Mouse (Mus musculus): Measurements from ENCODE around the gene Ttll2.
"Not testable (repeated sequence)": the region's sequence is repeated elsewhere in the genome, so short reads cannot be mapped to it uniquely, and the experiment has no call there.

The Ttll2 gene

DNA sequence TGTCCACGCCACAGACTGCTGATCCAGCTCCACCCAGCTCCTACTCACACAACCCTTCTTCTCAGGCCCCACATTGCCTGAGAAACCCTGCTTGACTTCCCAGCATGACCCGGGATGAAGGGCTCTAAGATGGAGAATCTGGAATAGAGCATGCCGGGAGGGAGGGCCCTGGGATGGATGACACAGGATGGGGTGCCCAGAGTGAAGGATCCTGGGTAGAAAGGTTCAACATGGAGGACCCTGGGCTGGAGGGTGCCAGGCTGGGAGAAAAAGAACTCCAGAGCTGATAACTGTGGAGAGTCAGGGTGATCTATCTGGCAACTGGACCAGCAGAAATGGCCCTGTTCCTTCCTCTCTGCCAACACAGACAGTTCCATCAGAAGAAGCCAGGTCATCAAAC is 13.1 kb upstream of the Ttll2 start:
- DNase-seq (ENCODE audit: low read depth, low spot score) = not testable (repeated sequence)

DNA sequence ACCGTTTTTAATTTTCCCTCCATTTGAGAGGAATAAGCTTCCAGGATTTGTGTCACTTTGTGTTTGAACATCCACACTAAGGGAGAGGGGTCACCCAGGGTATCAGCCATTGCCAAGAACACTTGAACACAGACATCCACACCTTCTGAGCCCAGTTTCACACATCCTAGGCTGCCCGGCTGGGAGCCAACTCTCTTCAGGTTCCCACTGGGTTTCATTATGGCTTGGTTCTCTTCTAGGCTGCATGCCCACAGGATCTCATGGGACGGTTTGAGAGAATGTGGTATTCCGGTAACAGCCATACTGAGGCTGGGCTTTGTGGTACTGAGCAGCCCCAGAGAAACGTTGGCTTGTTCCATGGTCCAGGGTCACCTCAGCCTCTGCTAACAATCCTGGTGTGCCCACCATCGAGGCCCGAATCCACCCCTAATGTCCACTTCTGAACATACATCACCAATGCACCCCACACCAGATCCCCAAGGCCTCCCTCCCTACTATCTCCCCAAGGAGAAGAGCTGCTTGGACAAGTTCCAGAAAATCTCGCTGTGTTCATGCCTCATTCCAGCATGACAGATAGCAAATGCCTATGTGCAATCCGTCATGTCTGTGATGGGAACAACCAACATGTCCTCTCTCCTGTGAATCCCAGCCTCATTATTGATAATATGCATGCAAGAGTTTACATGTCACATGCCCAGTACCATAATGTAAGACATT is 8.4 kb upstream of the Ttll2 start:
- DNase-seq (ENCODE audit: low read depth, low spot score) = not testable (repeated sequence)

DNA sequence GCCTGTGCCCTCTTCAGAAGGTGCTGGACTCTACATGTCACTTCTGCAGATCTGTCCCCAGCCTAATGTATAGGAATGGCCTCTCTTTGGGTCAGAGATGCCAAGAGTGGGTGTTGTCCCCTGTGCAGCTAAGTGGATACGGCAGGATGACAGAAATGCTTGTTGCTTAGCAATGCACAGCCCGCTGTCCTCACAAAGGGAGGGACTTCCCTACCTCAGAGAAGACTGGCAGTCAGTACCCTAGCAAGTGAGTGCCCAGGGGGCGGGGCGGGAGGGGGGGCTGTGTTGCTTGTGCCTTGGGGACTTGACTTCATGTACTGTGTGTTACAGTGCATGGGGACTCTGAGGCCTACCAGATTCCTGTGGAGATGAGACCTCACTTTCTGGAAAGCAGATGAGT is 7.3 kb upstream of the Ttll2 start:
- not testable (repeated sequence) for DNase-seq (ENCODE audit: low read depth, low spot score)

DNA sequence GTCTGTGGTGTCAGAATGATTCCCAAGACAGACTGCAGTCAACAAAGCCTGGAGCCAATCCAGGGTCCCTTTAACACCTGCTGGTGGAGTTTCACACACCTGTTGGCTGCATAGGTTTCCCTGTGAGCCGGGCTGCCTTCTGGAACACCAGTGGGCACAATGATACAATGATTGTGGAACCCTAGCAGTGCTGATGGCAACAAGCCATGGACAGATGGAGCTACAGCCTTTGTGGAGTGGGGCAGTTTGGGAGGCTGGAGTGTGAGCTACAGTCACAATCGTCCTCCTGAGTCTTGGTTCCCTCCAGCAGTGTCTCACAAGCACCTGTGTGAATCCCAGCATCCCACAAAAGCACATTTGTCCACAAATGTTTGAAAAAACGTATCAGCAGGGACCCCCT is 3.7 kb downstream of the Ttll2 start:
- not testable (repeated sequence) for DNase-seq (ENCODE audit: low read depth, low spot score)

DNA sequence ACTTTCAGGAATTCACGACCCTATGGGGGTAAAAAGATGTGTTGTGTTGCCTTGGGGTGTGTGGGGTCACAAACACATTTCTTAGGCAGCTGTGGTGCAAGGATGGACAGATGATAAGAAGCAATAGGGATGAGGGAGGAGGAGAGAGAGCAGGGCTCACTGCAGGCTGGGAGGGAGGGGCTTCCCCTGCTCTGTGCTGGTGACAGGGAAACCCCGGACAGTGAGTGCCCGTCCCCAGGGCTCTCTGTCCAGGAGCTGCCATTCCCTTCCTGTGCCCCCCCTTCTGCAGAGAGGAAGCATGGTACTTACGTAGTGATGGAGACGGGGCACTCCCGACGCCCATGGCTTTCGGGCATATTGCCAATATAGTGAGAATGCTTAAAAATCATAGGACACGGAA is 15.1 kb downstream of the Ttll2 start:
- not testable (repeated sequence) for DNase-seq (ENCODE audit: low read depth, low spot score)

DNA sequence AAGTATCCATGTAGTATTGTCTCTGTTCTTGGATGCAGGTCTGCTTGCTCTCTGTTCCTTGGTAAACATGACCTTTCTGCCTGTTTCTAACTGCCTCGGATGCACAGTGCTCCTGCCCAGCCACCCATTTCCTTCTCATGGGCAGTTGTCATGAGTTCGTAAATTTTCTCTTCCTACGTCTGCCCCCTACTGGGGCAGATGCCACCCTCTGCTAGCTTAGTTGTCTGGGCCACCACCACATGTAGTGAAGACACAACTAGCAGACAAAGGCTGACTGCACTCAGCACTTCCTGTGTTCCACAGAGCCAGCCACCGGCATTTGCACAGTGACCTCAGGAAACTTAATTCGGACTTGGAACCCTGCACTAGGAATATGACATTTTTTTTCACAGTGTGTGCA is 19.8 kb downstream of the Ttll2 start:
- DNase-seq (ENCODE audit: low read depth, low spot score) = not testable (repeated sequence)

DNA sequence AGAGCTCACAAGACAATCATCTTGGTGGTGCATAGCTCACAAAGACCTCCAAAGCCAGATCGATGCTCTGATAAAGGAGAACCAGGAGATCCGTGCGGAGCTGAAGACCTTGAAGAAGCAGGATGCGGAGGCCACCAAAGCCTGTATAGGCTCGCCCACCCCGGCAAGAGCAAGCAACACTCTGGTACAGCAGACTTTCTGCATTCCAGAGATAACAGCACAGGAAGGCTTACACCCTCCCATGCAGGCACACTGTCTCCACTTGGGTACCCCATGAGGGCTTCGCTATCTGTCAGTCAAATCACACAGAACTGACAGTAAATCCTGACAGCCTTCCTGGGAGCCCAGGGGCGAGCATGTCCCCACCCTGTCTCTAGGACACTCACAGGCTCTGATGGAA is 26.1 kb downstream of the Ttll2 start:
- DNase-seq (ENCODE audit: low read depth, low spot score) = not testable (repeated sequence)

DNA sequence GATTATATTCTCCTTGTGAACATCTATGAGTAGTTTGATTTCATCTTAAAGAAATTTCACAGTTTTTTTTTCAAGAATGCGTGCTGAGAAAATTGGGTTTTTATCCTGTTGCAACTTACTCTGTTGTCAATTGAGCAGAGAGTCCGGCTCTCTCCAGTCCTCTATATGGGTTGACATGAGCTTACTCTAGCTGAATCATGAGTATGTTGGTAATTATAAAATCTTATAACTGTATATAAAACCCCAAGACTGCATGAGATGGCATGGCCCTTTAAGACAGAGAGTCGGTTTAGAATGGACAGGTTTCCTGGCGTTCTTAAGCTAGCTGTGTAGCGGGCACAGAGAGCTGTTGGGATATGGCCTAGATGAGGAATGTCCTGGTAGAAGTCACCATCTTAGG is 28.1 kb downstream of the Ttll2 start, which contains the start of gene Tcp10a:
Gene Tcp10a, plus strand, starts transcription at position 301 of the 400 bp plus-strand sequence.
- not testable (repeated sequence) for DNase-seq (ENCODE audit: low read depth, low spot score)

DNA sequence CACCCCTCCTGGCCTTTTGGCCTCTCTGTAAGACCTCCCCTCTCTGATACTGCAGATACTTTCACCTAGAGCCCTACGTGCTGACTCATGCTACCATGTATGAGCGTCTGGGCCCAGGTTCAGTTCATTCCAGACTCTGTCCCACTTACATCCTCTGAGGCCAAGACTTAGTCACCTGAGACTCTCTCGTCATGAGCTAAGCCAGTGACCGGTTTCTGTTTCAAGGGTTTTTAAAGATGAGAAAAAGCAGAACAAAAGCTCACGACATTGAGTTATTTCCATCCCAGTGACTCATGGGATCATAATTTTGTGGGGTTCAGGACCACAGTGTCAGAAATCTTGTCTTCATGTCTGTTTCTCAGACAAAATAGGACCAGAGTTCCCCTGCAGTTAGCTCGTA is 32.7 kb downstream of the Ttll2 start:
- not testable (repeated sequence) for DNase-seq (ENCODE audit: low read depth, low spot score)

DNA sequence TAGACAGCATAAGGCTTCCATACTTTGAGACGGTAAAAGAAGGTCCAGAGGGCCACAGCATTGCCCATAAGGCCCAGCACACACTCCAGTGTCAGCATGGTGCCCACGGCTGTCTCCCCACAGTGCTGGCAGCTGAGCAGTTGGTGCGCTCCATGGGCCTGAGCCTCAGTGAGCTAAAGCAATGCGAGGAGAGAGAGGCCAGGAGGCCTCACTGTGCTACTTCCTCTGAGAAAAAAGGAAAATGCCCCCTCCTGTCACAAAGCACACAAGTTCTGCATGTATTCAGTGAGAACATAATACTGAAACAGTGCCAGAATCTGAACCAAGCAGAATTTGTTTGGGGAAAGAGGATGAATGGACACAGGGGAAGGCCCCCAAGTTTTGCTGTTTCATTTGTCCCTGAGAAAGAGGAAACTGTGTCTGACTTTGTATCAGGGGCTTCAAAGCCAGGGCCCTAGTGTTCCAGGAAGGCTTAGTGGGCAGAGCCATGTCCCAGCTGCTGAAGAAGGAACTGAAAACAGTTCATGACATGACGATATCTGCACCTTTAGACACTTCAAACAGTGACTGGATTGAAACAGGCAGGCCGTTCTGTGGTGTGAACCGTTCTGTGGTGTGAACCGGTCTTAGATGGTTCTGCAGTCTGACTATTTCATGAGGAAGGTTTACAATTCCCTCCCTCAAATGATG is 36.7 kb downstream of the Ttll2 start:
- not testable (repeated sequence) for DNase-seq (ENCODE audit: low read depth, low spot score)

DNA sequence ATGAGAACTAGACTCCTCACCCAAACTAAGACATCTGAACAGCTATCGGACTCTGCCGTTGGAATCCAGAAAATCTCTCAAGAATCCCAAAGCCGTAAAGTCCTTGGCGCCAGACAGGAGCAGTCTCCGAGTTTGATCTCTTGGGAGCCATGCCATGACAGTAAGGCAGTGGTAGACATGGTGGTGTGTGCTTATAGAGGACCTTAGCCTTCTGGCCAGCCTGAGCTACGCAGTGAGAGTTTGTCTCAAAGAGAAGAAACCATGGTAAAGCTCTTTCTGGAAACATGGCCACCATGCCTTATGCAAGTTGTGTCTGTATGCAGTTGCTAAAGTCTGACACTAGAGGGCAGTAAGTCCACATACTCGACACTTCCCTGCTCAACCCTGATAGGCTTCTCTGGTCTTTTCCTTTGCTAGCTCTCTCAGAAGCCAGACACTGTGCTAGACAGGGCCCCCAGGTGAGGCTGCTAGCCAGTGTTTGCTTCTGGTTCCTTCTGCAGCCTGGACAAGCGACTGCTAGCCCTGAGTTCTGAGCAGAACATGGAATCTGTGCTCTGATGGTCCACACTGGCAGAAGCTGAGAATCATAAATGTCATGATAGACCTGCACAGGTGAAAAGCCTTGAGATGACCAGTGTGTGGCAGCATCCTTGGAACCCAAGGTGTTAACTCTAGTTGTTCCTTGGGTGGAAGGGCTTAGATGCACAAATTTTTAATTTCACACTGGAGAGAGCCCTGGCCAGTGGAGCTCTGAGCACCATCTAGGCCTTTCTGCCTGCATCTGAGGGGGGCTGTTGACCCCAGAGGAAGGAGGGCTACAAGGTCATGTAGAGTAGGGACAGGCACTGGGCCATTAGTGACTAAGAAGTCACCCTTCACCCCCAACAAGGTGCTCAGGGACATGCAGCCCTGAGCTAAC is 46.0 kb downstream of the Ttll2 start:
- not testable (repeated sequence) for DNase-seq (ENCODE audit: low read depth, low spot score)
